Comparison of ENCODE assay signal across 10 mouse cellular contexts in the genomic region with DNA sequence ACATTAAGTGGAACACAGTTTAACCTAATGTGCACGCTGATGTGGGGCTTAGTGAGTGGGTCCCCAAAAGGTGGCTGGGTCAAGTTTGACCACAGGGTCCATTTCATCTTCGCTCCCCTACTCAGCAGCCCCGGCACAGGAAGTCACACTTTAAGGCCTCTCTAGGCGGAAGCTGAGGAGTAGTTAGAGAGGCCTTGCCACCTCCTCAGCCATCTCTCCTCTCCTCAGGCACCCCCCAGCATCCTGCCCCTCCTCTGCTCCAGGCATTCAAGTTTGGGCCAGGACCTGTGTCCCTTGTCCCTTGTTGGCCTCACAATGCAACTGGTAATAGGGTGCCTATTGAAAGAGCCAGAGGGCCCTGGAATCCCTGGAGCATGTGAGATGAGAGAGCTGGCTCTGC. TPM values are rescaled to one million over a fixed set of nuclear protein-coding genes. Genes with fewer than 3 reads are reported as not detected.
A peak's percentile ranks its signal among the peaks of the same experiment; 100 is the strongest.
DNase-seq lines count a peak whose midpoint lies in the region; ATAC-seq and TF ChIP-seq lines count a peak whose summit lies in the region.
"Had no signal": no experiment of that assay in that cellular context is flagged by ENCODE, and none has a peak within 500 bp of the region (broad histone marks: within the 10 kb centered on the region; RNA-seq: fewer than 3 reads in every experiment).

No protein-coding gene starts in this region.

- H3K4me1 ChIP-seq in kidney, postnatal 0 days (replicated peaks; ENCODE audit: insufficient read depth, low read length): peaks cover 47% of the 10 kb centered on the region
- H3K4me1 ChIP-seq in bone marrow macrophage, adult 2 months (ENCODE audit: control insufficient read depth, insufficient read depth, low read length): peaks cover 61% of the 10 kb centered on the region
- peaks cover 65% of the 10 kb centered on the region for H3K4me1 ChIP-seq in intestine, embryonic 14.5 days (replicated peaks; ENCODE audit: control insufficient read depth, insufficient read depth, low read length)
- H3K4me1 ChIP-seq in stomach, embryonic 15.5 days: peaks cover 65% of the 10 kb centered on the region

- peak overlapping the region; percentile 49 for H3K4me2 ChIP-seq in kidney, postnatal 0 days (ENCODE audit: low read length)
- no peak overlapping the region for H3K4me2 ChIP-seq in intestine, embryonic 14.5 days (ENCODE audit: low read length)
- H3K4me2 ChIP-seq in stomach, embryonic 15.5 days: peak overlapping the region; percentile 41

- TF ChIP-seq CTCF in kidney, postnatal 0 days (IDR thresholded peaks at IDR 0.05; ENCODE audit: low read depth): no peak
- TF ChIP-seq CTCF in bone marrow macrophage, adult 2 months (IDR thresholded peaks at IDR 0.05; ENCODE audit: low read depth, low read length): no peak

- H3K36me3 ChIP-seq in kidney, postnatal 0 days (ENCODE audit: insufficient read depth, low read length): peaks cover 13% of the 10 kb centered on the region
- peaks cover 20% of the 10 kb centered on the region for H3K36me3 ChIP-seq in intestine, embryonic 14.5 days (ENCODE audit: control insufficient read depth, insufficient read depth, low read length)
- H3K36me3 ChIP-seq in stomach, embryonic 15.5 days: peaks cover 15% of the 10 kb centered on the region

- ATAC-seq in kidney, postnatal 0 days (replicated peaks; ENCODE audit: low FRiP score, low read depth): no peak
- ATAC-seq in intestine, embryonic 14.5 days (replicated peaks; ENCODE audit: low FRiP score, low TSS enrichment, low read depth): no peak
- no peak for ATAC-seq in stomach, embryonic 15.5 days (ENCODE audit: insufficient read depth, low FRiP score, low read depth)
- ATAC-seq: hindbrain, embryonic 16.5 days had no signal

- H3K27ac ChIP-seq in kidney, postnatal 0 days: peak overlapping the region; percentile 73
- peak overlapping the region; percentile 61; the same call in 1 of the 2 replicates for H3K27ac ChIP-seq in bone marrow macrophage, adult 2 months (ENCODE audit: insufficient read depth, low read depth, low read length)
- peak overlapping the region; percentile 67; the same call in 1 of the 2 replicates for H3K27ac ChIP-seq in intestine, embryonic 14.5 days (ENCODE audit: low read depth)
- peak overlapping the region; percentile 70 for H3K27ac ChIP-seq in stomach, embryonic 15.5 days

- no peaks in the 10 kb centered on the region for H3K9me3 ChIP-seq in kidney, postnatal 0 days (replicated peaks; ENCODE audit: low read length)
- no peaks in the 10 kb centered on the region for H3K9me3 ChIP-seq in intestine, embryonic 14.5 days (ENCODE audit: control insufficient read depth, low read length)
- no peaks in the 10 kb centered on the region for H3K9me3 ChIP-seq in stomach, embryonic 15.5 days

- H3K9ac ChIP-seq in kidney, postnatal 0 days (ENCODE audit: low read depth, low read length): 0 out of 2 replicates have a peak overlapping the region, but pooled peaks have one; percentile 23
- H3K9ac ChIP-seq in intestine, embryonic 14.5 days (ENCODE audit: low read length): no peak overlapping the region
- H3K9ac ChIP-seq in stomach, embryonic 15.5 days: no peak overlapping the region

- no peaks in the 10 kb centered on the region for H3K27me3 ChIP-seq in kidney, postnatal 0 days (ENCODE audit: insufficient read depth, low read length)
- no peaks in the 10 kb centered on the region for H3K27me3 ChIP-seq in intestine, embryonic 14.5 days (replicated peaks; ENCODE audit: control insufficient read depth, insufficient read depth, low read length)
- H3K27me3 ChIP-seq in stomach, embryonic 15.5 days (replicated peaks): no peaks in the 10 kb centered on the region

- no peak for TF ChIP-seq POLR2A in bone marrow macrophage, adult 2 months (IDR thresholded peaks at IDR 0.05; ENCODE audit: borderline replicate concordance, low read depth, low read length)

- WGBS in kidney, postnatal 0 days: 50% methylated on average over 4 of the region's 4 CpGs
- 78% methylated on average over 4 of the region's 4 CpGs for WGBS in intestine, embryonic 14.5 days
- 72% methylated on average over 4 of the region's 4 CpGs for WGBS in stomach, embryonic 15.5 days

- DNase-seq in kidney, postnatal 0 days (ENCODE audit: low spot score): no peak
- DNase-seq in kidney, postnatal 4 days: no peak
- DNase-seq in intestine, embryonic 14.5 days (ENCODE audit: low spot score): no peak
- DNase-seq in layer of hippocampus, postnatal 10 days (ENCODE audit: low spot score in 2 of 2): no peak
- DNase-seq in urinary bladder, postnatal 25 days (ENCODE audit: low spot score): no peak
- DNase-seq in spleen, adult 18-20 months: no peak
- DNase-seq: left cerebral cortex, postnatal 4 days had no signal

- H3K4me3 ChIP-seq in kidney, postnatal 0 days (replicated peaks; ENCODE audit: low read depth, low read length): no peak overlapping the region
- peak overlapping the region; percentile 9; the same call in 1 of the 2 replicates for H3K4me3 ChIP-seq in bone marrow macrophage, adult 2 months (ENCODE audit: insufficient read depth, low read length)
- no peak overlapping the region for H3K4me3 ChIP-seq in intestine, embryonic 14.5 days (ENCODE audit: low read depth, low read length)
- H3K4me3 ChIP-seq in stomach, embryonic 15.5 days (replicated peaks): no peak overlapping the region

RNA-seq across cellular contexts. Expression of a gene that starts 4.5 kb away (rescaled TPM):
- polyA plus RNA-seq in kidney, postnatal 0 days (2015; fragmentation: Nextera tagmentation; extraction: Ambion mirVana): 77.9 and 80.4 TPM in 2 replicates
- 145 and 152 TPM in 2 replicates for polyA plus RNA-seq in bone marrow macrophage, adult 2 months (2012; ENCODE audit: insufficient read depth, insufficient read length, missing spikeins)
- 60.6 and 63.3 TPM in 2 replicates for polyA plus RNA-seq in intestine, embryonic 14.5 days (2014; fragmentation: Nextera tagmentation; extraction: Ambion mirVana)
- 67.6 and 69.5 TPM in 2 replicates for polyA plus RNA-seq in stomach, embryonic 15.5 days (2015; fragmentation: Nextera tagmentation; extraction: Ambion mirVana)
- total RNA-seq in layer of hippocampus, postnatal 10 days (2021): 10 to 100 TPM; 12.6 to 13.8 TPM

RNA-seq across cellular contexts. Expression of a gene that starts 26.9 kb away (rescaled TPM):
- 3.1 and 3.4 TPM in 2 replicates for polyA plus RNA-seq in kidney, postnatal 0 days (2015; fragmentation: Nextera tagmentation; extraction: Ambion mirVana)
- polyA plus RNA-seq in bone marrow macrophage, adult 2 months (2012; ENCODE audit: insufficient read depth, insufficient read length, missing spikeins): not detected in 2 replicates
- 2.4 and 2.8 TPM in 2 replicates for polyA plus RNA-seq in intestine, embryonic 14.5 days (2014; fragmentation: Nextera tagmentation; extraction: Ambion mirVana)
- 3.1 and 3.9 TPM in 2 replicates for polyA plus RNA-seq in stomach, embryonic 15.5 days (2015; fragmentation: Nextera tagmentation; extraction: Ambion mirVana)
- under 1 TPM in 1 of 2 experiments, not detected in 1; 0.14 TPM for total RNA-seq in layer of hippocampus, postnatal 10 days (2021)
- total RNA-seq: left cerebral cortex, postnatal 4 days had no signal

RNA-seq across cellular contexts. Expression of a gene that starts 33.2 kb away (rescaled TPM):
- polyA plus RNA-seq in kidney, postnatal 0 days (2015; fragmentation: Nextera tagmentation; extraction: Ambion mirVana): 19.9 and 22.7 TPM in 2 replicates
- polyA plus RNA-seq in bone marrow macrophage, adult 2 months (2012; ENCODE audit: insufficient read depth, insufficient read length, missing spikeins): 0.88 and 1.1 TPM in 2 replicates
- polyA plus RNA-seq in intestine, embryonic 14.5 days (2014; fragmentation: Nextera tagmentation; extraction: Ambion mirVana): 2.0 TPM in 2 replicates
- polyA plus RNA-seq in stomach, embryonic 15.5 days (2015; fragmentation: Nextera tagmentation; extraction: Ambion mirVana): 3.1 and 3.8 TPM in 2 replicates
- 1 to 10 TPM; 2.5 to 3.5 TPM for total RNA-seq in layer of hippocampus, postnatal 10 days (2021)

RNA-seq across cellular contexts. Expression of a gene that starts 40.0 kb away (rescaled TPM):
- 69.8 and 71.6 TPM in 2 replicates for polyA plus RNA-seq in kidney, postnatal 0 days (2015; fragmentation: Nextera tagmentation; extraction: Ambion mirVana)
- polyA plus RNA-seq in bone marrow macrophage, adult 2 months (2012; ENCODE audit: insufficient read depth, insufficient read length, missing spikeins): 55.6 and 60.0 TPM in 2 replicates
- polyA plus RNA-seq in intestine, embryonic 14.5 days (2014; fragmentation: Nextera tagmentation; extraction: Ambion mirVana): 67.4 and 67.8 TPM in 2 replicates
- 62.7 and 64.5 TPM in 2 replicates for polyA plus RNA-seq in stomach, embryonic 15.5 days (2015; fragmentation: Nextera tagmentation; extraction: Ambion mirVana)
- 10 to 100 TPM; 11.1 to 13.0 TPM for total RNA-seq in layer of hippocampus, postnatal 10 days (2021)
